Mouse (Mus musculus): Measurements from ENCODE around the gene Ctc1. TPM values are rescaled to one million over a fixed set of nuclear protein-coding genes. Genes with fewer than 3 reads are reported as not detected.

Gene Ctc1
- polyA plus RNA-seq, 2 experiments = 15.2 to 21.9 TPM

DNA sequence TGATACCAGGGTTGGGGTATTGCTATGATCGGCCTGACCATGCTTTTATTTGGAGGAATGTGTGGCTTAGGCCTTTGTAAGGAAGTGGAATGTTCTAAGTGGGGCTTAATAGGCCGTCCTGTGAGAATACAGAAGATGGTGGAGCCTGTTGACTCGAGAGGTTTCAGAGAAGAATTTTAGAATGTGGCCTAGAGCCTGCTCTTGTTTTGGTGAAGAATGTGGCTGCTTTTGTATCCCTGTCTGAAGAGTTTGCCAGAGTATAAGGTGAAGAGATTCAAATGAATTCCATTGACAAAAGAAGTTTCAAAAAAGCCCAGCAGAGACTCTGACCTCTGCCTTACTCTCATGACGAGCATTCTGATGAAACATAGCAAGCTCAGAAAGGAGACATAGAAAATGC is 36.1 kb downstream of the Ctc1 start:
- Histone ChIP-seq H3K4me3 (ENCODE audit: insufficient read depth in 1 of 2, low read depth in 2 of 2, low read length in 2 of 2) (no peak overlapping the region), H3K27ac (no peak overlapping the region), H3K27me3 (ENCODE audit: control insufficient read depth, insufficient read depth, low read length) (no peaks in the 10 kb centered on the region), H3K4me1 (replicated peaks; ENCODE audit: control insufficient read depth in 2 of 2, insufficient read depth in 2 of 2, low read length in 1 of 2) (peaks cover 6 to 8% of the 10 kb centered on the region in 2 experiments; a peak in 3 of 4 replicates), H3K9me3 (ENCODE audit: control insufficient read depth, low read length) (no peaks in the 10 kb centered on the region), H3K9ac (replicated peaks) (no peak overlapping the region), H3K4me2 (ENCODE audit: low read depth) (no peak overlapping the region), H3K36me3 (replicated peaks; ENCODE audit: control insufficient read depth, insufficient read depth, low read depth) (peaks cover 48% of the 10 kb centered on the region)
- TF ChIP-seq CTCF (IDR thresholded peaks at IDR 0.05; ENCODE audit: low read depth) = no peak
- no peak for TF ChIP-seq EP300 (IDR thresholded peaks at IDR 0.05; ENCODE audit: low read depth)
- 82% methylated on average over 4 of the region's 4 CpGs for WGBS (ENCODE audit: insufficient replicate concordance)
- DNase-seq (ENCODE audit: low read depth in 3 of 3, low spot score in 3 of 3) (no peak), ATAC-seq (ENCODE audit: insufficient read depth) (no peak)

DNA sequence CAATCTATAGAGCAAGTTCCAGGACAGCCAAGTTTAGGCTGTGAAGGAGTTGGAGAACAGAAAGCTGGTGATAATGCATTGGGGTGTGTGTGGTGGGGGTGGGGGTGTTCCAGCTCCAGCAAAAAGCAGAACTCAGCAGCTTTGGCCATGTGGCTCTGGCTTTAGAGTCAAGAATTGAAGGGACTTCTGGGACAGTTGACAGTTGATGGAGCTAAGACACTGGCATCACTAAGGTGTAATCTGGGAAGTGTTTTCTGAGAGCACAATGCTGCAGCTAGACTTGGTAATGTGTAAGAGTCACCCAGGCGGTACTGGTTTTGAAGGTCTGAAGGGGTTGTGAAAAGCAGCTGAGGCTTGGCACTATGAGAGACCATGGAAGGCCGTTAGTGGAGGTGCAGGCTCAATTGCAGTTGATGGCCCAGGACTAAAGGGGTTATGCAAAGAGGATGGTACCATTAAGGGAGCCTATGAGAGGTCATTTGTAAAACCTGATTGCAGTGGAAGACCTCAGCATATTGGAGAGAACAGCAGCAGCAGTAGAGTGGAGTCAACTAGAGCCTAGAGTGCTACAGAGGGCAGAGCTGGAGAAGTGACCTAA is 37.2 kb downstream of the Ctc1 start:
- no peak overlapping the region for H3K4me2 ChIP-seq (ENCODE audit: low read depth)
- H3K4me1 ChIP-seq (replicated peaks; ENCODE audit: control insufficient read depth in 2 of 2, insufficient read depth in 2 of 2, low read length in 1 of 2) = peaks cover 0 to 3% of the 10 kb centered on the region in 2 experiments; a peak in 3 of 4 replicates
- no peak for TF ChIP-seq CTCF (IDR thresholded peaks at IDR 0.05; ENCODE audit: low read depth)
- no peak for TF ChIP-seq EP300 (IDR thresholded peaks at IDR 0.05; ENCODE audit: low read depth)
- no peaks in the 10 kb centered on the region for H3K27me3 ChIP-seq (ENCODE audit: control insufficient read depth, insufficient read depth, low read length)
- H3K9ac ChIP-seq (replicated peaks) = no peak overlapping the region
- WGBS (ENCODE audit: insufficient replicate concordance) = 84% methylated on average over 2 of the region's 2 CpGs
- no peak overlapping the region for H3K4me3 ChIP-seq (ENCODE audit: insufficient read depth in 1 of 2, low read depth in 2 of 2, low read length in 2 of 2)
- DNase-seq (ENCODE audit: low read depth in 3 of 3, low spot score in 3 of 3) = no peak
- no peak overlapping the region for H3K27ac ChIP-seq
- ATAC-seq (ENCODE audit: insufficient read depth) = no peak
- peaks cover 42% of the 10 kb centered on the region for H3K36me3 ChIP-seq (replicated peaks; ENCODE audit: control insufficient read depth, insufficient read depth, low read depth)
- no peaks in the 10 kb centered on the region for H3K9me3 ChIP-seq (ENCODE audit: control insufficient read depth, low read length)

DNA sequence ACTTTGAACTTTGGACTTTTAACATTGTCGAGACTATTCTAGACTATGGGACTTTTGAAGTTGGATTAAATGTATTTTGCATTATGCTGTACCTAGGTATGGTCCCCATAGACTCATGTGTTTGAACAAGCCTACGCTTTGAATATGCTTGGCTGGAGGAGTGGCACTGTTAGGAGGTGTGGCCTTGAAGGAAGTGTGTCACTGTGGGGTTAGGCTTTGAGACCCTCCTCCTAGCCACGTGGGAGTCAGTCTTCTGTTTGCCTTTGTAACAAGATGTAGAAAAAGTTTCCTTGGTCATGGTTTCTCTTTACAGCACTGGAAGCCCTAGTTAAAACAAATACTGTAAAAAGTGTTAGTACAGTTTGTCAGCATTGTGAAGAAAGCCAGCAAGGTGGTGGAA is 38.1 kb downstream of the Ctc1 start:
- H3K4me1 ChIP-seq (replicated peaks; ENCODE audit: control insufficient read depth in 2 of 2, insufficient read depth in 2 of 2, low read length in 1 of 2) = peaks cover 5 to 7% of the 10 kb centered on the region in 2 experiments
- no peak for ATAC-seq (ENCODE audit: insufficient read depth)

DNA sequence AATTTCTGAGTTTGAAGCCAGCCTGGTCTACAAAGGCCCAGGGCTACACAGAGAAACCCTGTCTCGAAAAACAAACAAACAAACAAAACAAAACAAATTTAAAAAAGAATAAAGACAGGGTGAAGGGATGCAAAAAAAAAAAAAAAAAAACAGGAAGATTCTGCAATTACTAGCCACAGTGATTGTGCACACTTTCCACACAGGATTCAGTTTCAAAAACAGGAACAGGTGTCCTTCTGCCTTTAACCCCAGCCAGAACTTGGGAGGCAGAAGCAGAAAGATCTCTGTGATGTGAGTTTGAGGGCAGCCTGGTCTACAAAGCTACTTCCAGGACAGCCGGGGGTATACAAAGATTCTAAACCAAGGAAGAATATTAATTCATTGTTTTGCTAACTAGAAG is 42.6 kb downstream of the Ctc1 start:
- Histone ChIP-seq H3K36me3 (replicated peaks; ENCODE audit: control insufficient read depth, insufficient read depth, low read depth) (no peaks in the 10 kb centered on the region), H3K4me3 (ENCODE audit: insufficient read depth in 1 of 2, low read depth in 2 of 2, low read length in 2 of 2) (peak overlapping the region; percentile 77 to 88), H3K4me2 (ENCODE audit: low read depth) (peak overlapping the region; percentile 97), H3K27ac (peak overlapping the region; percentile 88), H3K9ac (replicated peaks) (peak overlapping the region; percentile 89), H3K4me1 (replicated peaks; ENCODE audit: control insufficient read depth in 2 of 2, insufficient read depth in 2 of 2, low read length in 1 of 2) (peaks cover 7 to 17% of the 10 kb centered on the region in 2 experiments), H3K27me3 (ENCODE audit: control insufficient read depth, insufficient read depth, low read length) (no peaks in the 10 kb centered on the region), H3K9me3 (ENCODE audit: control insufficient read depth, low read length) (no peaks in the 10 kb centered on the region)
- no peak for DNase-seq (ENCODE audit: low read depth in 3 of 3, low spot score in 3 of 3)
- TF ChIP-seq EP300 (IDR thresholded peaks at IDR 0.05; ENCODE audit: low read depth) = no peak
- no peak for TF ChIP-seq CTCF (IDR thresholded peaks at IDR 0.05; ENCODE audit: low read depth)
- 54% methylated on average over 2 of the region's 2 CpGs for WGBS (ENCODE audit: insufficient replicate concordance)
- no peak for ATAC-seq (ENCODE audit: insufficient read depth)

More for the DNA sequence above, 38.1 kb downstream of the Ctc1 start:
- peaks cover 33% of the 10 kb centered on the region for H3K36me3 ChIP-seq (replicated peaks; ENCODE audit: control insufficient read depth, insufficient read depth, low read depth)
- no peaks in the 10 kb centered on the region for H3K9me3 ChIP-seq (ENCODE audit: control insufficient read depth, low read length)
- no peak overlapping the region for H3K4me3 ChIP-seq (ENCODE audit: insufficient read depth in 1 of 2, low read depth in 2 of 2, low read length in 2 of 2)
- whole genome bisulfite sequencing (ENCODE audit: insufficient replicate concordance) = 59% methylated on average over 3 of the region's 3 CpGs
- TF ChIP-seq CTCF (IDR thresholded peaks at IDR 0.05; ENCODE audit: low read depth) (no peak), EP300 (IDR thresholded peaks at IDR 0.05; ENCODE audit: low read depth) (no peak)
- H3K27ac ChIP-seq = no peak overlapping the region
- no peak overlapping the region for H3K9ac ChIP-seq (replicated peaks)
- no peaks in the 10 kb centered on the region for H3K27me3 ChIP-seq (ENCODE audit: control insufficient read depth, insufficient read depth, low read length)
- no peak for DNase-seq (ENCODE audit: low read depth in 3 of 3, low spot score in 3 of 3)
- H3K4me2 ChIP-seq (ENCODE audit: low read depth) = no peak overlapping the region

DNA sequence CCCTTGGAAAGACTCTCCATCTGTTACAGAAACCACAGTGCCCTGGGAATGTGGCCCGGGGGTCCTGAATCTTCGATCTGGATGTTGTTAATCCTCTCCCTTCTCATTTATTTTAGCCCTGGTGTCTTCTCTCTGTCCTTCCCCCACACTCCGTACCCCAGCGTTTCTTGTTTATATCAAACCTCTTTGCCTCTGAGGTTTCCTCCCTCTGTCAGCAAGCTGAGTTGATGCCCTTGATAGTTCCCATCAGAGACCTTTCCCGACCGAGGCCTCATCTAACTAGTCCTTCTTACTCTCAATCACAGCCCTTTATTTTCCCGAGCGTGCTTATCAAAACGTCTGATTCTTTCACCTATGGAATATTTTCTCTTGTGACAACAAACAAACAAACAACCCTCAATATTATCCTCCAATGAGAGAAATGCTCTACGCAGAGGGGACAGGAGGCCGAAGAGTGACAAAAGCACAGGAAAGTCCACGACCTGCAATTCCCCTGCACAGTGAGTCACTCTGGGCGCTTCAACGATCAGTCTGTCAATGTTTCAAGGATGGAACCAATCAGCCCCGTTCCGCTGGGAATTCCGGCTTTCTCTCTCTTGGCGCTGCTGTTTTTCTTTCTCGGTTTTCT is 43.1 kb downstream of the Ctc1 start:
- peak overlapping the region; percentile 97 for H3K4me2 ChIP-seq (ENCODE audit: low read depth)
- WGBS (ENCODE audit: insufficient replicate concordance) = 2% methylated on average over 19 of the region's 19 CpGs
- peak overlapping the region; percentile 88 for H3K27ac ChIP-seq
- no peaks in the 10 kb centered on the region for H3K36me3 ChIP-seq (replicated peaks; ENCODE audit: control insufficient read depth, insufficient read depth, low read depth)
- peak overlapping the region; percentile 77 to 88 for H3K4me3 ChIP-seq (ENCODE audit: insufficient read depth in 1 of 2, low read depth in 2 of 2, low read length in 2 of 2)
- no peaks in the 10 kb centered on the region for H3K27me3 ChIP-seq (ENCODE audit: control insufficient read depth, insufficient read depth, low read length)
- no peaks in the 10 kb centered on the region for H3K9me3 ChIP-seq (ENCODE audit: control insufficient read depth, low read length)
- H3K4me1 ChIP-seq (replicated peaks; ENCODE audit: control insufficient read depth in 2 of 2, insufficient read depth in 2 of 2, low read length in 1 of 2) = peaks cover 7 to 17% of the 10 kb centered on the region in 2 experiments
- TF ChIP-seq EP300 (IDR thresholded peaks at IDR 0.05; ENCODE audit: low read depth) (no peak), CTCF (IDR thresholded peaks at IDR 0.05; ENCODE audit: low read depth) (no peak)
- DNase-seq (ENCODE audit: low read depth in 3 of 3, low spot score in 3 of 3) = no peak
- no peak for ATAC-seq (ENCODE audit: insufficient read depth)
- peak overlapping the region; percentile 89 for H3K9ac ChIP-seq (replicated peaks)
